Mouse (Mus musculus) thymus, adult 2 months (tissue): Measurements from ENCODE around the gene Ppm1f. TPM values are rescaled to one million over a fixed set of nuclear protein-coding genes. Genes with fewer than 3 reads are reported as not detected.
"Not testable (repeated sequence)": the region's sequence is repeated elsewhere in the genome, so short reads cannot be mapped to it uniquely, and the experiment has no call there.

ENCODE experiments used
- DNase-seq: peaks from one replicate; pipeline ENCODE4 v3.0.0; 2021
- H3K27ac ChIP-seq: fragments of 200-500 bp; 2 replicates; pipeline ENCODE4 v1.5.1; 2012; ENCODE audit warnings: low read length, control low read depth; ENCODE audit not compliant: control insufficient read depth, insufficient read depth
- H3K27me3 ChIP-seq: fragments of 200-500 bp; 2 replicates; pipeline ENCODE4 v1.6.1; 2012; ENCODE audit warnings: mild to moderate bottlenecking, low read length, moderate library complexity, mixed read lengths; ENCODE audit not compliant: control insufficient read depth, insufficient read depth
- H3K36me3 ChIP-seq: fragments of 200-500 bp; 2 replicates; pipeline ENCODE4 v1.6.1; 2012; ENCODE audit warnings: mild to moderate bottlenecking, low read length, moderate library complexity; ENCODE audit not compliant: control insufficient read depth, insufficient read depth
- H3K4me1 ChIP-seq: fragments of 200-500 bp; replicated peaks from 2 replicates; pipeline ENCODE4 v1.6.1; 2012; ENCODE audit warnings: low read length; ENCODE audit not compliant: control insufficient read depth, insufficient read depth
- H3K4me3 ChIP-seq: fragments of 200-500 bp; 2 replicates; pipeline ENCODE4 v1.5.1; 2012; ENCODE audit warnings: mild to moderate bottlenecking, low read length, control low read depth, moderate library complexity; ENCODE audit not compliant: control insufficient read depth, insufficient read depth
- CTCF ChIP-seq: fragments of 200-500 bp; IDR thresholded peaks from 2 replicates; pipeline ENCODE4 v1.5.1; 2012; ENCODE audit warnings: mild to moderate bottlenecking, control low read depth, low read length, moderate library complexity, borderline replicate concordance; ENCODE audit not compliant: control insufficient read depth, poor library complexity, insufficient read depth; ENCODE audit errors: extremely low read depth
- POLR2A ChIP-seq: fragments of 200-500 bp; IDR thresholded peaks from 2 replicates; pipeline ENCODE4 v1.6.1; 2012; ENCODE audit warnings: mild to moderate bottlenecking, low read length, control low read depth, moderate library complexity; ENCODE audit not compliant: control insufficient read depth, poor library complexity, insufficient read depth; ENCODE audit errors: extremely low read depth
- WGBS: fragments of 180-500 bp; shearing (Covaris S2); methylation state at CpG from one replicate; pipeline ENCODE4 v1.1.7; 2018; 5-methylcytosine and 5-hydroxymethylcytosine counted together
- polyA plus RNA-seq: library from polyadenylated mRNA; depleted of rRNA; stranded (reverse); fragments of >200 nt; gene quantifications from 2 replicates; pipeline ENCODE4 v1.2.3, GENCODE M21; 2012

The Ppm1f gene
- polyA plus RNA-seq, 1 experiment: 24.7 TPM

DNA sequence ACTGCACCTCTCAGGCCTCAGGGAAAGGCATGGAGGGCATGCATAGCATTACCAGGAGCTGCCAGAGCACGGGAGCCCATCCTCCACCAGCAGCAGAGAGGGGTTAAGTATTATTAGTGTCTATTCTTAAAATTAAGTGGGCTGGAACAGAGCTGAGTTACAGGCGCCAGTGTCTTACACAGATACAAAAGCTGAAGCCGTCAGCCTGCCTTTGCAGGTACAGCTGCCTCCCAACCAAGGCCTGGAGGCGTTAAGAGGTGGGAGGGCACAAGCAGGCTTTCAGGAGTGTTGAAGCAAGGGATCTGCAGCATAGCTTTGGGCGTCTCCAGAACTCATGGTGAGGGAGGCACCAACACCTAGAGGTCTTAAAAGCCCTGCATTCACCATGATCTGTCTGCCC lies 30.3 kb downstream of the Ppm1f start:
- H3K27me3 ChIP-seq: no peaks in the 10 kb centered on the region
- no peaks in the 10 kb centered on the region for H3K36me3 ChIP-seq
- no peak overlapping the region for H3K4me3 ChIP-seq
- H3K27ac ChIP-seq: no peak overlapping the region
- 92% methylated on average over 5 of the region's 5 CpGs for WGBS
- no peak for TF ChIP-seq POLR2A
- TF ChIP-seq CTCF: no peak
- no peaks in the 10 kb centered on the region for H3K4me1 ChIP-seq
- no peak for DNase-seq

DNA sequence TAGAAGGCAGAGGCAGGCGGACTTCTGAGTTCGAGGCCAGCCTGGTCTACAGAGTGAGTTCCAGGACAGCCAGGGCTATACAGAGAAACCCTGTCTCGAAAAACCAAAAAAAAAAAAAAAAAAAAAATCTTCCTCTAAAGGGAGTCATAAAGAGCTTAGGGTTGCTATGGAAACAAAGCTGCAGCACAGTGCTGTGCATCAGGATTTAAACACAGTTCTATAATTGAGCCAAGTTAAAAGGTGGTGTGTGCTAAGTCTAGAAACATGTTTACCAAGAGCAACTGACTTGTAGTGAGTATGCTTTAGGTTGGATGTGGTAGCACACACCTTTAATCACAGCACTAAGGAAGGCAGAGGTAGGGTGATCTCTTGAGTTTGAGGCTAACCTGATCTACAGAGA lies 32.6 kb downstream of the Ppm1f start:
- H3K36me3 ChIP-seq, DNase-seq, H3K4me3 ChIP-seq, H3K27me3 ChIP-seq, H3K27ac ChIP-seq, H3K4me1 ChIP-seq: not testable (repeated sequence)
- WGBS: 83% methylated on average over 3 of the region's 3 CpGs

DNA sequence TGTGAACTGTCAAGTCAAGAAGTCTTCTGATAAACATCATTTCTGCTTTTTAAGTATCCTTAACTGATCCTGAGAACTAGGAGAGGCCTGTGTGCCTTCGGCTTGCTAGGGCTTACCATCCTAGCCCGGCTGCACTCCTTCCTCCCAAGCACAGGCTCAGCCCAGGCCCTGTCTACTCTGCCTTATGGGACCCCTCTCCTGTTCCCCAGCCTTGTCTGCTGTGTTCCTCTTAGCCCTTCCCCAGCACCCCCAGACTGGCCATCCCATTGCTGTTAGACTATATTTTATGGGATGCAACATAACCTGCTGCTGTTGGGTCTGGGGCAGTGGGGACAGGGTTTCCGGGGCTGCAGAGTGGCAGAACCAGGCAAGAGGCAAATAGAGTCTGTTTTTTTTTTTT lies 34.1 kb downstream of the Ppm1f start:
- Histone ChIP-seq H3K4me1 (no peaks in the 10 kb centered on the region), H3K36me3 (no peaks in the 10 kb centered on the region), H3K27me3 (no peaks in the 10 kb centered on the region), H3K27ac (no peak overlapping the region), H3K4me3 (no peak overlapping the region)
- DNase-seq: no peak
- WGBS: 97% methylated on average over 3 of the region's 3 CpGs
- TF ChIP-seq CTCF (no peak), POLR2A (no peak)

DNA sequence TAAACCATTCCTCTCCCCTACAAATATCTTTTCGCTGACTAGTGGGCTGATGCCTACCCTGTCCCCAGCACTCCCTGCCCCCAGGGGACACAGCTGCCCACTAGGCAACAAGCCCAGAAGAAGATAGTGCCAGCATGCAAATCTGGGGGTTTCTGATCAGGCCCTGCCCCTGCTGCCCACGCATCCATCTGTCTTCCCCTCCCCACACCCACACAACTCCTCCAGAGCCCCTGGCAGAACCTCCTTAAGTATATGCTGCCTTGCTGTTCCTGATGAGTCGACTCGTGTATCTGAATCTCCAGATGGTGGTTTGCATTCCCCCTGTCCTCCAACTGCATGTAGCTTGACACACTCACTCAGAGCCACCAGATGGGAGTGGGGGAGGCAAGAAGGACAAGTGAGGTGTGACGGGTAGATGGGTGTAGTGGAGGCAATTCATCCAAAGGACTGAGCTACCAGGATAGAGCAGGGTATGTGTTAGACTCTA lies 34.6 kb downstream of the Ppm1f start:
- H3K27me3 ChIP-seq: no peaks in the 10 kb centered on the region
- no peaks in the 10 kb centered on the region for H3K36me3 ChIP-seq
- DNase-seq: no peak
- H3K4me3 ChIP-seq: no peak overlapping the region
- no peak for TF ChIP-seq CTCF
- no peaks in the 10 kb centered on the region for H3K4me1 ChIP-seq
- no peak overlapping the region for H3K27ac ChIP-seq
- 86% methylated on average over 5 of the region's 5 CpGs for WGBS

DNA sequence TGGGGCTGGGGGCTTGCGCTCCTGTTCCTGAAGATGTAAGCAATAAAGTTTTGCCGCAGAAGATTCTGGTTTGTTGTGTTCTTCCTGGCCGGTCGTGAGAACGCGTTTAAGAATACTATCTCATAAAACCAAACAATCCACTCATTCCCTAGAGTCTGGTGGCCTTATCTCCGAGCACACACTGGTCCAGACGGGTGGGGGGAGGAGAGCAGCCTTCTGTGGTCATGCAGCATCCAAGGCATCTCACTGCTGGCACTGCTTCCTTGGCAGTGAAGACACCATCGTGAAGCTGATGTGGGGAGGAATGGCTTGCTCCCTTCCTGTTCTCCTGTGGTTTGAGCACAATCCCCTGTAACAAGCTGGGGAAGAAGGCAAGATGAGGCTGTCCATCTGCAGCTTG lies 43.3 kb downstream of the Ppm1f start:
- WGBS: 92% methylated on average over 9 of the region's 9 CpGs
- Histone ChIP-seq H3K36me3 (no peaks in the 10 kb centered on the region), H3K27me3 (no peaks in the 10 kb centered on the region), H3K27ac (no peak overlapping the region), H3K4me1 (no peaks in the 10 kb centered on the region), H3K4me3 (no peak overlapping the region)
- DNase-seq: no peak
- TF ChIP-seq CTCF (no peak), POLR2A (no peak)

DNA sequence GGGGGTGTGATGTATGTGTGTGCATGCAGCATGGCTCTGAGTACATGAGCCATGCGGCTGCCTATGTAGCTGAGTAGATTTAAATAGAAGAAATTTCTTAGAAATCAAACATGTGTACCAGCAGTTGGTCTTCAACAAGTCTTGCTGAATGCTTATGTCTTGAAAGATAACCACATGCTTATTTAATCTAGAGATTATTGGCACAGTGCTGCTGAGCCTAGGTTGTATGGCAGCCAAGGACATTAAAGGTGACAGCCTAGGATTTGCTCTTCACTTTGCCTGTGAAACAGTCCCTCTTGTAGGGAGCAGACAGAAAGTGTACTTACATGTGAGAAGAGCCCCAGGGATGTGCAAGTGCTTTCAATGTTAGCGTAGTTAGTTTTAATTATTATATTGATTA lies 44.8 kb downstream of the Ppm1f start:
- 96% methylated on average over 2 of the region's 2 CpGs for WGBS
- no peaks in the 10 kb centered on the region for H3K36me3 ChIP-seq
- TF ChIP-seq CTCF (no peak), POLR2A (no peak)
- H3K4me1 ChIP-seq: no peaks in the 10 kb centered on the region
- H3K27me3 ChIP-seq: no peaks in the 10 kb centered on the region
- DNase-seq: no peak
- H3K4me3 ChIP-seq: no peak overlapping the region
- H3K27ac ChIP-seq: no peak overlapping the region

DNA sequence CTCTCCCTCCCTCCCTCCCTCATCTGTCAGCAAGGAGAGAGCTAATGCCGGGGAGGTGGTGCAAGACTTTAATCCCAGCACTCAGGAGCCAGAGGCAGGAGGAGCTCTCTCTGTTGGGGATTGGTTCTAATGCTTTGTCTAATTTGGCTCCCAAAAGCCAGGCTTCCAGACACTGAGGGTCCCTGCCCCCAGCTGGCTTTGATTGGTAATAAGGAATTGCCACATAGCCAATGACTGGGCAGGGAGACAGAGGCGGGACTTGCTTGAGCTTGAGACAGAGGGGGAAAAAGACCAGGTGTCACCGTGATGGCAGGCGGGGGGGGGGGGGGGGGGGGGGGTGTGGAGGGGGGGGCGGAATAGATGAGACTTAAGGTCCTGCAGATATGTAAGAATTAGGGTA lies 62.3 kb downstream of the Ppm1f start:
- no peaks in the 10 kb centered on the region for H3K36me3 ChIP-seq
- no peak overlapping the region for H3K27ac ChIP-seq
- WGBS: 40% methylated on average over 5 of the region's 5 CpGs
- no peaks in the 10 kb centered on the region for H3K27me3 ChIP-seq
- no peaks in the 10 kb centered on the region for H3K4me1 ChIP-seq
- no peak overlapping the region for H3K4me3 ChIP-seq
- DNase-seq: no peak
- TF ChIP-seq CTCF (no peak), POLR2A (no peak)

DNA sequence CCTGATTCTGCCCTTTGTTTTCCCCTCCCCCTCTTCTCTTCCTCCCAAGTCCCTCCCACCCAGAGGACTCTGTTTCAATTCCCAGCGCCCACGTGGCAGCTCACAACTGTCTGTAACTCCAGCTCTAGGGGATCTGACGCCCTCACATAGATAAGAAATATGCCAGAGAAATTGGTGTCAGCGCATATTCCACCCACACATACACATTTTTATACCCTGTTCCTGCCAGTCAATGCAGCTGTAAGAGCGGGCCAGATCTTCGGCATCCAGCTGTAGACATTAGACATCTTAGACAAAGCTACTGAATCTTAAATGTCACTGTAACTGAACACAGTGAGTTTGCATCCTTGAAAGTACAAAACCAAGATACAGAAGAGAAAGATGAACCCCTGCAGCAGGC lies 63.6 kb downstream of the Ppm1f start:
- H3K27me3 ChIP-seq: no peaks in the 10 kb centered on the region
- no peak for DNase-seq
- WGBS: 93% methylated on average over 6 of the region's 6 CpGs
- no peak overlapping the region for H3K4me3 ChIP-seq
- H3K4me1 ChIP-seq: no peaks in the 10 kb centered on the region
- no peak for TF ChIP-seq POLR2A
- TF ChIP-seq CTCF: no peak
- no peaks in the 10 kb centered on the region for H3K36me3 ChIP-seq
- no peak overlapping the region for H3K27ac ChIP-seq
